Mouse (Mus musculus) heart, embryonic 16.5 days (tissue): ENCODE measurements at regions not wholly inside any gene's neighbourhood (a gene's known extent, or its start where the extent isn't known, plus 50 kb on each side); places are given as distances from the start of the nearest gene placed in this dataset.

Experiments
- ATAC-seq: fragments of 200-750 bp; cut with Nextera tagmentation; replicated peaks from 2 replicates; pipeline ENCODE4 v1.8.0; 2017; ENCODE audit warnings: moderate number of reproducible peaks; ENCODE audit not compliant: insufficient read depth, low FRiP score; ENCODE audit errors: extremely low read depth
- H3K27ac ChIP-seq: fragments of 300-500 bp; sonication (generic); 2 replicates; pipeline ENCODE4 v1.5.1; 2014; ENCODE audit warnings: mild to moderate bottlenecking, low read length, control low read depth, moderate library complexity
- H3K27me3 ChIP-seq: fragments of 300-500 bp; sonication (generic); 2 replicates; pipeline ENCODE4 v1.6.1; 2014; ENCODE audit warnings: low read length, mixed read lengths; ENCODE audit not compliant: control insufficient read depth, insufficient read depth
- H3K36me3 ChIP-seq: fragments of 300-500 bp; sonication (generic); 2 replicates; pipeline ENCODE4 v1.6.1; 2014; ENCODE audit not compliant: control insufficient read depth, insufficient read depth
- H3K4me1 ChIP-seq: fragments of 300-500 bp; sonication (generic); 2 replicates; pipeline ENCODE4 v1.6.1; 2014; ENCODE audit warnings: low read length, mixed read lengths; ENCODE audit not compliant: control insufficient read depth, insufficient read depth
- H3K4me2 ChIP-seq: fragments of 300-500 bp; sonication (generic); 2 replicates; pipeline ENCODE4 v1.6.1; 2014; ENCODE audit warnings: low read depth, mild to moderate bottlenecking, control low read depth, low read length
- H3K4me3 ChIP-seq: fragments of 300-500 bp; sonication (generic); 2 replicates; pipeline ENCODE4 v1.5.1; 2014; ENCODE audit warnings: mild to moderate bottlenecking, control low read depth, low read length
- H3K9ac ChIP-seq: fragments of 300-500 bp; sonication (generic); 2 replicates; pipeline ENCODE4 v1.6.1; 2014; ENCODE audit warnings: low read length, control low read depth
- H3K9me3 ChIP-seq: fragments of 300-500 bp; sonication (generic); replicated peaks from 2 replicates; pipeline ENCODE4 v1.6.1; 2016; ENCODE audit warnings: low read length; ENCODE audit not compliant: control insufficient read depth
- WGBS: fragments of 180-500 bp; shearing (Covaris S2); extraction: QIAGEN DNeasy Blood & Tissue Kit; methylation state at CpG from one replicate; pipeline ENCODE4 v1.1.7; 2014; 5-methylcytosine and 5-hydroxymethylcytosine counted together

- Histone ChIP-seq H3K27ac (no peak overlapping the region), H3K4me3 (no peak overlapping the region), H3K9ac (no peak overlapping the region), H3K27me3 (no peaks in the 10 kb centered on the region), H3K4me2 (no peak overlapping the region), H3K36me3 (no peaks in the 10 kb centered on the region), H3K9me3 (no peaks in the 10 kb centered on the region), H3K4me1 (no peaks in the 10 kb centered on the region)
- no peak for ATAC-seq
- WGBS = 81% methylated on average over 3 of the region's 3 CpGs
Observed at GRCm38 (mm10) chr13:31423599-31423998, 132.3 kb upstream of the Foxq1 start.

GRCm38 (mm10) chr13:31425825-31426500, 130.0 kb upstream of the Foxq1 start:
- no peaks in the 10 kb centered on the region for H3K36me3 ChIP-seq
- no peaks in the 10 kb centered on the region for H3K27me3 ChIP-seq
- no peaks in the 10 kb centered on the region for H3K9me3 ChIP-seq
- no peak for ATAC-seq
- H3K9ac ChIP-seq = no peak overlapping the region
- H3K27ac ChIP-seq = no peak overlapping the region
- no peak overlapping the region for H3K4me3 ChIP-seq
- 68% methylated on average over 7 of the region's 7 CpGs for WGBS
- H3K4me1 ChIP-seq = no peaks in the 10 kb centered on the region
- no peak overlapping the region for H3K4me2 ChIP-seq

- 0 out of 2 replicates have a peak, but pooled peaks cover 1% of the 10 kb centered on the region for H3K27me3 ChIP-seq
- H3K9me3 ChIP-seq = no peaks in the 10 kb centered on the region
- no peak for ATAC-seq
- H3K36me3 ChIP-seq = no peaks in the 10 kb centered on the region
- no peak overlapping the region for H3K4me2 ChIP-seq
- H3K4me1 ChIP-seq = no peaks in the 10 kb centered on the region
- WGBS = 77% methylated on average over 7 of the region's 7 CpGs
- no peak overlapping the region for H3K27ac ChIP-seq
- H3K9ac ChIP-seq = no peak overlapping the region
- no peak overlapping the region for H3K4me3 ChIP-seq
Observed at GRCm38 (mm10) chr13:31436434-31436833, 119.5 kb upstream of the Foxq1 start.

GRCm38 (mm10) chr13:31439761-31440627, 115.9 kb upstream of the Foxq1 start:
- ATAC-seq = no peak
- H3K27me3 ChIP-seq = 0 out of 2 replicates have a peak, but pooled peaks cover 2% of the 10 kb centered on the region
- no peak overlapping the region for H3K9ac ChIP-seq
- H3K9me3 ChIP-seq = no peaks in the 10 kb centered on the region
- no peaks in the 10 kb centered on the region for H3K36me3 ChIP-seq
- no peak overlapping the region for H3K27ac ChIP-seq
- no peaks in the 10 kb centered on the region for H3K4me1 ChIP-seq
- WGBS = 75% methylated on average over 9 of the region's 9 CpGs
- no peak overlapping the region for H3K4me2 ChIP-seq
- H3K4me3 ChIP-seq = no peak overlapping the region

GRCm38 (mm10) chr13:31458883-31459282, 97.1 kb upstream of the Foxq1 start:
- Histone ChIP-seq H3K4me3 (no peak overlapping the region), H3K4me2 (no peak overlapping the region), H3K9me3 (no peaks in the 10 kb centered on the region), H3K27me3 (no peaks in the 10 kb centered on the region), H3K27ac (no peak overlapping the region), H3K9ac (no peak overlapping the region), H3K4me1 (no peaks in the 10 kb centered on the region), H3K36me3 (no peaks in the 10 kb centered on the region)
- ATAC-seq = no peak
- WGBS = 37% methylated on average over 2 of the region's 2 CpGs

- Histone ChIP-seq H3K4me3 (no peak overlapping the region), H3K9ac (no peak overlapping the region)
- WGBS = 63% methylated on average over 8 of the region's 8 CpGs
Observed at GRCm38 (mm10) chr13:31465141-31465540, 90.8 kb upstream of the Foxq1 start.

GRCm38 (mm10) chr13:31465711-31466110, 90.2 kb upstream of the Foxq1 start:
- 59% methylated on average over 4 of the region's 4 CpGs for WGBS
- no peak for ATAC-seq

More at GRCm38 (mm10) chr13:31465141-31465540, 90.8 kb upstream of the Foxq1 start:
- Histone ChIP-seq H3K36me3 (no peaks in the 10 kb centered on the region), H3K4me1 (no peaks in the 10 kb centered on the region), H3K27me3 (no peaks in the 10 kb centered on the region), H3K27ac (no peak overlapping the region), H3K4me2 (no peak overlapping the region), H3K9me3 (no peaks in the 10 kb centered on the region; the same call in 1 of the 2 replicates)
- ATAC-seq = no peak

GRCm38 (mm10) chr13:31468131-31468530, 87.8 kb upstream of the Foxq1 start:
- no peak for ATAC-seq
- no peak overlapping the region for H3K4me2 ChIP-seq
- H3K27ac ChIP-seq = no peak overlapping the region
- H3K9me3 ChIP-seq = no peaks in the 10 kb centered on the region; the same call in 1 of the 2 replicates
- H3K4me1 ChIP-seq = no peaks in the 10 kb centered on the region
- H3K4me3 ChIP-seq = no peak overlapping the region
- 78% methylated on average over 3 of the region's 3 CpGs for WGBS
- no peak overlapping the region for H3K9ac ChIP-seq
- no peaks in the 10 kb centered on the region for H3K27me3 ChIP-seq
- H3K36me3 ChIP-seq = no peaks in the 10 kb centered on the region

More at GRCm38 (mm10) chr13:31465711-31466110, 90.2 kb upstream of the Foxq1 start:
- no peak overlapping the region for H3K4me2 ChIP-seq
- no peaks in the 10 kb centered on the region for H3K4me1 ChIP-seq
- no peaks in the 10 kb centered on the region for H3K27me3 ChIP-seq
- H3K27ac ChIP-seq = no peak overlapping the region
- no peak overlapping the region for H3K4me3 ChIP-seq
- no peaks in the 10 kb centered on the region; the same call in 1 of the 2 replicates for H3K9me3 ChIP-seq
- no peak overlapping the region for H3K9ac ChIP-seq
- no peaks in the 10 kb centered on the region for H3K36me3 ChIP-seq

- H3K36me3 ChIP-seq = no peaks in the 10 kb centered on the region
- no peak overlapping the region for H3K4me2 ChIP-seq
- no peak for ATAC-seq
- H3K9me3 ChIP-seq = no peaks in the 10 kb centered on the region; the same call in 1 of the 2 replicates
- H3K27me3 ChIP-seq = no peaks in the 10 kb centered on the region
- no peak overlapping the region for H3K4me3 ChIP-seq
- H3K27ac ChIP-seq = no peak overlapping the region
- H3K4me1 ChIP-seq = no peaks in the 10 kb centered on the region
- H3K9ac ChIP-seq = no peak overlapping the region
- 71% methylated on average over 3 of the region's 3 CpGs for WGBS
Observed at GRCm38 (mm10) chr13:31468983-31469382, 87.0 kb upstream of the Foxq1 start.
